Mouse (Mus musculus) MEL (cell line): Measurements from ENCODE around the gene Il10ra. TPM values are rescaled to one million over a fixed set of nuclear protein-coding genes. Genes with fewer than 3 reads are reported as not detected.

Source experiments
- DNase-seq: peaks from one replicate; pipeline ENCODE4 v3.0.0; 2011; ENCODE audit warnings: low read depth, low spot score
- H3K27ac ChIP-seq: 2 replicates; pipeline ENCODE4 v1.5.1; 2012; ENCODE audit warnings: low read depth, mild to moderate bottlenecking, control low read depth, low read length, moderate library complexity; ENCODE audit not compliant: control insufficient read depth
- H3K27me3 ChIP-seq, 2 experiments: fragments of 150-350 bp in 1 of 2; sonication (generic) in 1 of 2; 2 replicates each; pipeline ENCODE4 v1.6.1; 2012; ENCODE audit warnings: low read length in 2 of 2, mild to moderate bottlenecking in 2 of 2, improper control_type of control experiment in 1 of 2, moderate library complexity in 1 of 2; ENCODE audit not compliant: insufficient read depth in 2 of 2, control insufficient read depth in 1 of 2
- H3K36me3 ChIP-seq, 2 experiments: 2 replicates each; pipeline ENCODE4 v1.6.1; 2012 to 2014; ENCODE audit warnings: low read length in 2 of 2, improper control_type of control experiment in 1 of 2, inconsistent platforms in 1 of 2, mild to moderate bottlenecking in 1 of 2; ENCODE audit not compliant: insufficient read depth in 2 of 2, control insufficient read depth in 1 of 2
- H3K4me1 ChIP-seq, 2 experiments: fragments of 150-350 bp in 1 of 2; sonication (generic) in 1 of 2; 2 replicates each; pipeline ENCODE4 v1.6.1; 2012; ENCODE audit warnings: low read length in 2 of 2, improper control_type of control experiment in 1 of 2, mild to moderate bottlenecking in 1 of 2; ENCODE audit not compliant: insufficient read depth in 2 of 2, control insufficient read depth in 1 of 2
- H3K4me3 ChIP-seq, 2 experiments: fragments of 150-350 bp in 1 of 2; sonication (generic) in 1 of 2; 2 replicates each; pipeline ENCODE4 v1.5.1; 2012; ENCODE audit warnings: low read depth in 2 of 2, low read length in 2 of 2, mild to moderate bottlenecking in 2 of 2, moderate library complexity in 2 of 2, control low read depth in 1 of 2, improper control_type of control experiment in 1 of 2; ENCODE audit not compliant: control insufficient read depth in 1 of 2, insufficient read depth in 1 of 2
- H3K79me2 ChIP-seq: 2 replicates; pipeline ENCODE4 v1.6.1; 2012; ENCODE audit warnings: mild to moderate bottlenecking, low read length, moderate library complexity; ENCODE audit not compliant: control insufficient read depth, poor library complexity, insufficient read depth
- H3K9ac ChIP-seq: 2 replicates; pipeline ENCODE4 v1.6.1; 2012; ENCODE audit warnings: low read depth, mild to moderate bottlenecking, control low read depth, low read length, moderate library complexity; ENCODE audit not compliant: control insufficient read depth, poor library complexity, severe bottlenecking
- H3K9me3 ChIP-seq: fragments of 150-350 bp; sonication (generic); replicated peaks from 2 replicates; pipeline ENCODE4 v1.6.1; 2012; ENCODE audit warnings: mild to moderate bottlenecking, low read length, improper control_type of control experiment, moderate library complexity; ENCODE audit not compliant: insufficient read depth
- BHLHE40 ChIP-seq: IDR thresholded peaks from 2 replicates; pipeline ENCODE4 v1.6.1; 2012; ENCODE audit warnings: low read depth, mild to moderate bottlenecking, inconsistent platforms, low read length, improper control_type of control experiment, borderline replicate concordance
- CHD1 ChIP-seq: IDR thresholded peaks from 2 replicates; pipeline ENCODE4 v1.6.1; 2012; ENCODE audit warnings: low read depth, mild to moderate bottlenecking, inconsistent platforms, low read length, improper control_type of control experiment
- CHD2 ChIP-seq: IDR thresholded peaks from 2 replicates; pipeline ENCODE4 v1.6.1; 2011; ENCODE audit warnings: low read length, improper control_type of control experiment
- CTCF ChIP-seq, 3 experiments: IDR thresholded peaks in 2 of 3; conservative IDR thresholded peaks in 1 of 3; 2 replicates each; pipeline ENCODE4 v1.5.1; 2011 to 2012; ENCODE audit warnings: low read length in 3 of 3, low read depth in 2 of 3, mild to moderate bottlenecking in 2 of 3, improper control_type of control experiment in 1 of 3, inconsistent platforms in 1 of 3, mixed read lengths in 1 of 3, moderate library complexity in 1 of 3; ENCODE audit not compliant: control insufficient read depth in 1 of 3, insufficient read depth in 1 of 3, poor library complexity in 1 of 3, severe bottlenecking in 1 of 3
- E2F4 ChIP-seq: IDR thresholded peaks from 2 replicates; pipeline ENCODE4 v1.6.1; 2011; ENCODE audit warnings: low read depth, low read length, improper control_type of control experiment, borderline replicate concordance
- ELF1 ChIP-seq: IDR thresholded peaks from 2 replicates; pipeline ENCODE4 v1.6.1; 2014; ENCODE audit warnings: low read depth, mild to moderate bottlenecking, inconsistent platforms, low read length, improper control_type of control experiment, moderate library complexity
- EP300 ChIP-seq, 2 experiments: IDR thresholded peaks; 2 replicates each; pipeline ENCODE4 v1.6.1; 2011; ENCODE audit warnings: improper control_type of control experiment in 2 of 2, low read length in 2 of 2, low read depth in 1 of 2, mild to moderate bottlenecking in 1 of 2
- ETS1 ChIP-seq: IDR thresholded peaks from 2 replicates; pipeline ENCODE4 v1.6.1; 2012; ENCODE audit warnings: low read depth, mild to moderate bottlenecking, inconsistent platforms, low read length, improper control_type of control experiment, moderate library complexity
- GATA1 ChIP-seq: IDR thresholded peaks from 2 replicates; pipeline ENCODE4 v1.6.1; 2011; ENCODE audit warnings: low read depth, low read length, improper control_type of control experiment
- JUND ChIP-seq: IDR thresholded peaks from 2 replicates; pipeline ENCODE4 v1.6.1; 2011; ENCODE audit warnings: low read depth, mild to moderate bottlenecking, improper control_type of control experiment, low read length
- KAT2A ChIP-seq: conservative IDR thresholded peaks from 2 replicates; pipeline ENCODE4 v1.6.1; 2012; ENCODE audit warnings: low read depth, low read length, improper control_type of control experiment, inconsistent platforms
- MAFK ChIP-seq: IDR thresholded peaks from 2 replicates; pipeline ENCODE4 v1.6.1; 2011; ENCODE audit warnings: low read depth, mild to moderate bottlenecking, low read length, improper control_type of control experiment, borderline replicate concordance
- MEF2A ChIP-seq: IDR thresholded peaks from 2 replicates; pipeline ENCODE4 v1.6.1; 2014; ENCODE audit warnings: low read depth, mild to moderate bottlenecking, inconsistent platforms, low read length, improper control_type of control experiment; ENCODE audit not compliant: poor library complexity, insufficient replicate concordance, severe bottlenecking; ENCODE audit errors: extremely low read depth
- MXI1 ChIP-seq: IDR thresholded peaks from 2 replicates; pipeline ENCODE4 v1.6.1; 2011; ENCODE audit warnings: mild to moderate bottlenecking, low read depth, low read length, improper control_type of control experiment
- MYB ChIP-seq: IDR thresholded peaks from 2 replicates; pipeline ENCODE4 v1.6.1; 2011; ENCODE audit warnings: mild to moderate bottlenecking, low read depth, low read length, improper control_type of control experiment
- MYC ChIP-seq: IDR thresholded peaks from 2 replicates; pipeline ENCODE4 v1.6.1; 2011; ENCODE audit warnings: low read depth, mild to moderate bottlenecking, low read length, improper control_type of control experiment, moderate library complexity
- NELFE ChIP-seq: IDR thresholded peaks from 2 replicates; pipeline ENCODE4 v1.6.1; 2011; ENCODE audit warnings: low read depth, low read length, improper control_type of control experiment
- NRF1 ChIP-seq: IDR thresholded peaks from 2 replicates; pipeline ENCODE4 v1.6.1; 2014; ENCODE audit warnings: low read depth, mild to moderate bottlenecking, inconsistent platforms, low read length, improper control_type of control experiment, moderate library complexity; ENCODE audit not compliant: poor library complexity, insufficient read depth, severe bottlenecking
- POLR2A ChIP-seq, 2 experiments: IDR thresholded peaks; 2 replicates each; pipeline ENCODE4 v1.6.1; 2011 to 2012; ENCODE audit warnings: low read length in 2 of 2, mild to moderate bottlenecking in 2 of 2, control low read depth in 1 of 2, improper control_type of control experiment in 1 of 2, low read depth in 1 of 2, moderate library complexity in 1 of 2; ENCODE audit not compliant: control insufficient read depth in 1 of 2, insufficient read depth in 1 of 2, poor library complexity in 1 of 2
- POLR2AphosphoS2 ChIP-seq: IDR thresholded peaks from 2 replicates; pipeline ENCODE4 v1.6.1; 2011; ENCODE audit warnings: low read length, improper control_type of control experiment
- POLR2AphosphoS5 ChIP-seq: IDR thresholded peaks from 2 replicates; pipeline ENCODE4 v1.6.1; 2012; ENCODE audit warnings: low read depth, borderline replicate concordance, mild to moderate bottlenecking, inconsistent platforms, low read length, moderate library complexity, mixed read lengths
- RAD21 ChIP-seq: IDR thresholded peaks from 2 replicates; pipeline ENCODE4 v1.6.1; 2011; ENCODE audit warnings: mild to moderate bottlenecking, low read depth, low read length, improper control_type of control experiment
- RCOR1 ChIP-seq: IDR thresholded peaks from 2 replicates; pipeline ENCODE4 v1.6.1; 2012; ENCODE audit warnings: low read depth, mild to moderate bottlenecking, inconsistent platforms, low read length, improper control_type of control experiment
- SIN3A ChIP-seq: IDR thresholded peaks from 2 replicates; pipeline ENCODE4 v1.6.1; 2012; ENCODE audit warnings: low read length, improper control_type of control experiment, inconsistent platforms
- SMC3 ChIP-seq: IDR thresholded peaks from 2 replicates; pipeline ENCODE4 v1.6.1; 2011; ENCODE audit warnings: low read depth, low read length, improper control_type of control experiment
- USF1 ChIP-seq: IDR thresholded peaks from 2 replicates; pipeline ENCODE4 v1.6.1; 2014; ENCODE audit warnings: low read depth, mild to moderate bottlenecking, inconsistent platforms, low read length, improper control_type of control experiment, moderate library complexity
- USF2 ChIP-seq, 2 experiments: IDR thresholded peaks; 2 replicates each; pipeline ENCODE4 v1.6.1; 2011 to 2012; ENCODE audit warnings: improper control_type of control experiment in 2 of 2, low read length in 2 of 2, borderline replicate concordance in 1 of 2, inconsistent platforms in 1 of 2, low read depth in 1 of 2, mild to moderate bottlenecking in 1 of 2; ENCODE audit not compliant: insufficient read depth in 1 of 2
- ZC3H11A ChIP-seq: IDR thresholded peaks from 2 replicates; pipeline ENCODE4 v1.6.1; 2012; ENCODE audit warnings: low read depth, mild to moderate bottlenecking, inconsistent platforms, low read length, improper control_type of control experiment
- ZKSCAN1 ChIP-seq: IDR thresholded peaks from 2 replicates; pipeline ENCODE4 v1.6.1; 2012; ENCODE audit warnings: low read depth, mild to moderate bottlenecking, inconsistent platforms, low read length, improper control_type of control experiment, moderate library complexity
- ZMIZ1 ChIP-seq: IDR thresholded peaks from 2 replicates; pipeline ENCODE4 v1.6.1; 2012; ENCODE audit warnings: low read depth, mild to moderate bottlenecking, inconsistent platforms, low read length, improper control_type of control experiment, moderate library complexity
- ZNF384 ChIP-seq: IDR thresholded peaks from 2 replicates; pipeline ENCODE4 v1.6.1; 2012; ENCODE audit warnings: low read depth, mild to moderate bottlenecking, inconsistent platforms, low read length, improper control_type of control experiment
- polyA plus RNA-seq, 2 experiments: library from polyadenylated mRNA; stranded (reverse) in 1 of 2; unstranded in 1 of 2; fragments of >175 nt in 1 of 2; fragments of >200 nt in 1 of 2; gene quantifications; 2 replicates each; pipeline versions ENCODE4 v1.2.1 to v1.2.4; 2012; ENCODE audit warnings: low replicate concordance in 2 of 2, low read depth in 1 of 2; ENCODE audit not compliant: insufficient read length in 2 of 2, insufficient read depth in 1 of 2, missing spikeins in 1 of 2
- total RNA-seq: library from RNA; depleted of rRNA; stranded (reverse); fragments of 300-350 nt; gene quantifications from 2 replicates; pipeline ENCODE4 v1.2.3, GENCODE M21; 2012

Il10ra gene
- total and polyA plus RNA-seq, 3 experiments = not detected

GRCm38 (mm10) chr9:45300422-45301104 lies 31.6 kb upstream of the Il10ra start (continued):
- TF ChIP-seq RCOR1 = peak; percentile 45
- no peak for TF ChIP-seq USF1
- TF ChIP-seq JUND = peak; percentile 79
- peak; percentile 76 for TF ChIP-seq BHLHE40

- H3K9ac ChIP-seq = no peak overlapping the region
- H3K4me1 ChIP-seq = peaks cover 13 to 25% of the 10 kb centered on the region in 2 experiments; a peak in 3 of 4 replicates
- DNase-seq = peak; percentile 85
- no peaks in the 10 kb centered on the region for H3K9me3 ChIP-seq
- no peak overlapping the region for H3K4me3 ChIP-seq
- no peaks in the 10 kb centered on the region for H3K27me3 ChIP-seq
- H3K36me3 ChIP-seq = peaks cover 0 to 9% of the 10 kb centered on the region in 2 experiments; a peak in 2 of 4 replicates
- H3K27ac ChIP-seq = no peak overlapping the region
- no peak for TF ChIP-seq MEF2A
- TF ChIP-seq NELFE = no peak
- TF ChIP-seq POLR2AphosphoS5 = no peak
- no peak for TF ChIP-seq E2F4
- no peak for TF ChIP-seq ZNF384
- TF ChIP-seq NRF1 = no peak
- no peak for TF ChIP-seq POLR2A (IDR thresholded peaks at IDR 0.05; ENCODE audit: control insufficient read depth in 1 of 2, insufficient read depth in 1 of 2, low read depth in 1 of 2, low read length in 2 of 2, poor library complexity in 1 of 2)
- no peak for TF ChIP-seq ETS1
- TF ChIP-seq USF1 = no peak
- TF ChIP-seq CHD1 = no peak
- no peak for TF ChIP-seq SIN3A
- TF ChIP-seq ZKSCAN1 = no peak
- TF ChIP-seq ZC3H11A = peak; percentile 48; the same call in 1 of the 2 replicates
- no peak for TF ChIP-seq CHD2
- no peak for TF ChIP-seq EP300 (IDR thresholded peaks at IDR 0.05; ENCODE audit: low read depth in 1 of 2, low read length in 2 of 2)
- TF ChIP-seq MYC = no peak
- no peak for TF ChIP-seq MXI1
- no peak for TF ChIP-seq ELF1
- peak; percentile 88 to 89 (median 89) for TF ChIP-seq CTCF (IDR thresholded peaks at IDR 0.05 in 2 of 3, conservative IDR thresholded peaks at IDR 0.05 in 1 of 3; ENCODE audit: control insufficient read depth in 1 of 3, insufficient read depth in 1 of 3, low read depth in 2 of 3, low read length in 3 of 3, poor library complexity in 1 of 3, severe bottlenecking in 1 of 3)
- TF ChIP-seq RAD21 = peak; percentile 67
- TF ChIP-seq GATA1 = no peak
- no peak for TF ChIP-seq ZMIZ1
- no peak for TF ChIP-seq USF2 (IDR thresholded peaks at IDR 0.05; ENCODE audit: borderline replicate concordance in 1 of 2, insufficient read depth in 1 of 2, low read depth in 1 of 2, low read length in 2 of 2)
- no peak for TF ChIP-seq KAT2A
- TF ChIP-seq MYB = no peak
- no peak for TF ChIP-seq BHLHE40
- peak; percentile 74 for TF ChIP-seq SMC3
- no peak for TF ChIP-seq POLR2AphosphoS2
- TF ChIP-seq MAFK = no peak
- no peak for TF ChIP-seq RCOR1
- H3K79me2 ChIP-seq = no peaks in the 10 kb centered on the region
Observed at GRCm38 (mm10) chr9:45299231-45300006, 30.5 kb upstream of the Il10ra start.
